Mouse (Mus musculus) midbrain, embryonic 15.5 days (tissue): ENCODE results near the gene Grasp. TPM values are rescaled to one million over a fixed set of nuclear protein-coding genes. Genes with fewer than 3 reads are reported as not detected.
A peak's percentile ranks its signal among the peaks of the same experiment; 100 is the strongest.

Experiments used
- ATAC-seq: fragments of 200-750 bp; cut with Nextera tagmentation; replicated peaks from 2 replicates; pipeline ENCODE4 v1.8.0; 2017; ENCODE audit warnings: moderate TSS enrichment
- H3K27ac ChIP-seq: fragments of 300-500 bp; sonication (generic); 2 replicates; pipeline ENCODE4 v1.5.1; 2015; ENCODE audit warnings: mild to moderate bottlenecking, inconsistent platforms
- H3K27me3 ChIP-seq: fragments of 300-500 bp; sonication (generic); replicated peaks from 2 replicates; pipeline ENCODE4 v1.6.1; 2015; ENCODE audit warnings: inconsistent platforms
- H3K36me3 ChIP-seq: fragments of 300-500 bp; sonication (generic); replicated peaks from 2 replicates; pipeline ENCODE4 v1.6.1; 2015; ENCODE audit warnings: inconsistent platforms
- H3K4me1 ChIP-seq: fragments of 300-500 bp; sonication (generic); 2 replicates; pipeline ENCODE4 v1.6.1; 2015; ENCODE audit warnings: inconsistent platforms
- H3K4me2 ChIP-seq: fragments of 300-500 bp; sonication (generic); 2 replicates; pipeline ENCODE4 v1.6.1; 2015; ENCODE audit warnings: inconsistent platforms, mild to moderate bottlenecking, moderate library complexity
- H3K4me3 ChIP-seq: fragments of 300-500 bp; sonication (generic); 2 replicates; pipeline ENCODE4 v1.5.1; 2015; ENCODE audit warnings: mild to moderate bottlenecking, inconsistent platforms
- H3K9ac ChIP-seq: fragments of 300-500 bp; sonication (generic); 2 replicates; pipeline ENCODE4 v1.6.1; 2015; ENCODE audit warnings: mild to moderate bottlenecking, inconsistent platforms
- H3K9me3 ChIP-seq: fragments of 300-500 bp; sonication (generic); 2 replicates; pipeline ENCODE4 v1.6.1; 2016; ENCODE audit warnings: inconsistent platforms
- WGBS: fragments of 180-500 bp; shearing (Covaris S2); methylation state at CpG from one replicate; pipeline ENCODE4 v1.1.7; 2015; ENCODE audit warnings: mixed read lengths; 5-methylcytosine and 5-hydroxymethylcytosine counted together
- polyA plus RNA-seq: library from polyadenylated mRNA; unstranded; fragments of >200 nt; fragmentation: Nextera tagmentation; extraction: Ambion mirVana; gene quantifications from 2 replicates; pipeline ENCODE4 v1.2.1, GENCODE M21; 2015

The Grasp gene
- 1.3 and 1.9 TPM in 2 replicates for polyA plus RNA-seq

GRCm38 (mm10) chr15:101224006-101224906, at the start of gene Grasp:
Gene Grasp, plus strand, starts transcription at chr15:101224188.
- Histone ChIP-seq H3K4me1 (peaks cover 33% of the 10 kb centered on the region), H3K27ac (peak within 1 kb of the TSS; percentile 48), H3K27me3 (no peaks in the 10 kb centered on the region; the same call in 1 of the 2 replicates), H3K4me3 (peak within 1 kb of the TSS; percentile 76), H3K9me3 (no peaks in the 10 kb centered on the region), H3K36me3 (no peaks in the 10 kb centered on the region), H3K4me2 (peak within 1 kb of the TSS; percentile 97), H3K9ac (peak within 1 kb of the TSS; percentile 68)
- under 1% methylated on average over 77 of the region's 77 CpGs for WGBS
- ATAC-seq = peak; percentile 73

GRCm38 (mm10) chr15:101174294-101175130, 49.5 kb upstream of the Grasp start:
- WGBS = under 1% methylated on average over 31 of the region's 46 CpGs
- H3K36me3 ChIP-seq = no peaks in the 10 kb centered on the region
- H3K4me1 ChIP-seq = peaks cover 48% of the 10 kb centered on the region
- no peaks in the 10 kb centered on the region for H3K9me3 ChIP-seq
- H3K9ac ChIP-seq = peak overlapping the region; percentile 81
- peak; percentile 65 for ATAC-seq
- 0 out of 2 replicates have a peak, but pooled peaks cover 7% of the 10 kb centered on the region for H3K27me3 ChIP-seq
- H3K4me2 ChIP-seq = peak overlapping the region; percentile 84
- H3K4me3 ChIP-seq = peak overlapping the region; percentile 87
- H3K27ac ChIP-seq = peak overlapping the region; percentile 92

GRCm38 (mm10) chr15:101175131-101175460, 48.9 kb upstream of the Grasp start:
- H3K9ac ChIP-seq = peak overlapping the region; percentile 81
- H3K4me2 ChIP-seq = peak overlapping the region; percentile 84
- H3K27ac ChIP-seq = peak overlapping the region; percentile 92
- ATAC-seq = peak; percentile 34; the same call in 1 of the 2 replicates
- no peaks in the 10 kb centered on the region for H3K9me3 ChIP-seq
- peaks cover 54% of the 10 kb centered on the region for H3K4me1 ChIP-seq
- peak overlapping the region; percentile 87 for H3K4me3 ChIP-seq
- H3K36me3 ChIP-seq = no peaks in the 10 kb centered on the region
- 0 out of 2 replicates have a peak, but pooled peaks cover 4% of the 10 kb centered on the region for H3K27me3 ChIP-seq
- 8% methylated on average over 5 of the region's 5 CpGs for WGBS

- peak overlapping the region; percentile 87 for H3K4me3 ChIP-seq
- 0 out of 2 replicates have a peak, but pooled peaks cover 4% of the 10 kb centered on the region for H3K27me3 ChIP-seq
- H3K9me3 ChIP-seq = no peaks in the 10 kb centered on the region
- H3K4me2 ChIP-seq = peak overlapping the region; percentile 84
- H3K36me3 ChIP-seq = no peaks in the 10 kb centered on the region
- WGBS = 11% methylated on average over 17 of the region's 17 CpGs
- no peak for ATAC-seq
- H3K9ac ChIP-seq = peak overlapping the region; percentile 81
- H3K4me1 ChIP-seq = peaks cover 59% of the 10 kb centered on the region
- peak overlapping the region; percentile 92 for H3K27ac ChIP-seq
These were observed 48.2 kb upstream of the Grasp start for GRCm38 (mm10) chr15:101175613-101176283.

- 56% methylated on average over 3 of the region's 3 CpGs for WGBS
- Histone ChIP-seq H3K4me1 (peaks cover 63% of the 10 kb centered on the region), H3K27ac (no peak overlapping the region), H3K36me3 (no peaks in the 10 kb centered on the region), H3K9ac (peak overlapping the region; percentile 81; the same call in 1 of the 2 replicates), H3K27me3 (0 out of 2 replicates have a peak, but pooled peaks cover 4% of the 10 kb centered on the region), H3K4me3 (peak overlapping the region; percentile 87), H3K4me2 (peak overlapping the region; percentile 84), H3K9me3 (no peaks in the 10 kb centered on the region)
- no peak for ATAC-seq
These were observed 47.7 kb upstream of the Grasp start for GRCm38 (mm10) chr15:101176284-101176680.

GRCm38 (mm10) chr15:101176795-101177691, 46.9 kb upstream of the Grasp start:
- Histone ChIP-seq H3K36me3 (no peaks in the 10 kb centered on the region), H3K27ac (no peak overlapping the region), H3K4me2 (peak overlapping the region; percentile 84), H3K4me3 (0 out of 2 replicates have a peak overlapping the region, but pooled peaks have one; percentile 87), H3K4me1 (peaks cover 67% of the 10 kb centered on the region), H3K9me3 (no peaks in the 10 kb centered on the region), H3K9ac (no peak overlapping the region), H3K27me3 (0 out of 2 replicates have a peak, but pooled peaks cover under 1% of the 10 kb centered on the region)
- ATAC-seq = no peak
- WGBS = 70% methylated on average over 8 of the region's 8 CpGs

- H3K4me3 ChIP-seq = no peak overlapping the region
- no peak overlapping the region for H3K4me2 ChIP-seq
- peaks cover 64% of the 10 kb centered on the region for H3K4me1 ChIP-seq
- no peaks in the 10 kb centered on the region for H3K36me3 ChIP-seq
- no peaks in the 10 kb centered on the region for H3K9me3 ChIP-seq
- WGBS = 78% methylated on average over 15 of the region's 15 CpGs
- H3K9ac ChIP-seq = no peak overlapping the region
- no peaks in the 10 kb centered on the region for H3K27me3 ChIP-seq
- no peak overlapping the region for H3K27ac ChIP-seq
- no peak for ATAC-seq
These were observed 43.5 kb upstream of the Grasp start for GRCm38 (mm10) chr15:101180363-101181105.

- no peak overlapping the region for H3K27ac ChIP-seq
- 21% methylated on average over 5 of the region's 5 CpGs for WGBS
- no peaks in the 10 kb centered on the region for H3K27me3 ChIP-seq
- no peaks in the 10 kb centered on the region for H3K36me3 ChIP-seq
- H3K4me1 ChIP-seq = peaks cover 59% of the 10 kb centered on the region
- H3K9ac ChIP-seq = no peak overlapping the region
- no peak overlapping the region for H3K4me3 ChIP-seq
- no peak overlapping the region for H3K4me2 ChIP-seq
- no peaks in the 10 kb centered on the region for H3K9me3 ChIP-seq
- no peak for ATAC-seq
These were observed 42.9 kb upstream of the Grasp start for GRCm38 (mm10) chr15:101181106-101181466.

- H3K4me1 ChIP-seq = peaks cover 54% of the 10 kb centered on the region
- no peak for ATAC-seq
- WGBS = 11% methylated on average over 4 of the region's 4 CpGs
These were observed 42.5 kb upstream of the Grasp start for GRCm38 (mm10) chr15:101181500-101181899.

GRCm38 (mm10) chr15:101182676-101183075, 41.3 kb upstream of the Grasp start:
- 56% methylated on average over 5 of the region's 5 CpGs for WGBS
- Histone ChIP-seq H3K36me3 (no peaks in the 10 kb centered on the region), H3K4me2 (no peak overlapping the region), H3K9ac (no peak overlapping the region), H3K4me3 (no peak overlapping the region), H3K27me3 (no peaks in the 10 kb centered on the region), H3K9me3 (no peaks in the 10 kb centered on the region), H3K4me1 (peaks cover 44% of the 10 kb centered on the region), H3K27ac (no peak overlapping the region)
- ATAC-seq = no peak

More at GRCm38 (mm10) chr15:101181500-101181899, 42.5 kb upstream of the Grasp start:
- no peak overlapping the region for H3K4me2 ChIP-seq
- H3K27me3 ChIP-seq = no peaks in the 10 kb centered on the region
- H3K4me3 ChIP-seq = no peak overlapping the region
- H3K27ac ChIP-seq = no peak overlapping the region
- no peaks in the 10 kb centered on the region for H3K36me3 ChIP-seq
- H3K9ac ChIP-seq = no peak overlapping the region
- H3K9me3 ChIP-seq = no peaks in the 10 kb centered on the region
